Mouse (Mus musculus) myocyte (in vitro differentiated cells): ENCODE measurements at regions not wholly inside any gene's neighbourhood (a gene's known extent, or its start where the extent isn't known, plus 50 kb on each side); places are given as distances from the start of the nearest gene placed in this dataset.

Experiments used
- MYOG ChIP-seq, 3 experiments: IDR thresholded peaks; one replicate each; pipeline ENCODE4 v1.6.1; 2011; ENCODE audit warnings: control low read depth in 2 of 3, low read depth in 2 of 3, mild to moderate bottlenecking in 2 of 3; ENCODE audit not compliant: insufficient read length in 2 of 3, control insufficient read depth in 1 of 3, insufficient read depth in 1 of 3
- POLR2A ChIP-seq: IDR thresholded peaks from one replicate; pipeline ENCODE4 v1.6.1; 2011; ENCODE audit warnings: low read depth, mild to moderate bottlenecking, control low read depth, moderate library complexity; ENCODE audit not compliant: insufficient read length
- USF1 ChIP-seq: IDR thresholded peaks from one replicate; pipeline ENCODE4 v1.6.1; 2011; ENCODE audit warnings: low read depth, mild to moderate bottlenecking, control low read depth, moderate library complexity

- TF ChIP-seq POLR2A (no peak), USF1 (no peak), MYOG (IDR thresholded peaks at IDR 0.05; ENCODE audit: control insufficient read depth in 1 of 3, insufficient read depth in 1 of 3, insufficient read length in 2 of 3, low read depth in 2 of 3) (no peak)
Measured at GRCm38 (mm10) chr10:110548391-110548790, 92.4 kb upstream of the Nav3 start.
